Mouse (Mus musculus) myocyte (in vitro differentiated cells): ENCODE measurements around the gene Ogt. TPM values are rescaled to one million over a fixed set of nuclear protein-coding genes. Genes with fewer than 3 reads are reported as not detected.

Source experiments
- H3K27me3 ChIP-seq: one replicate; pipeline ENCODE4 v1.6.1; 2011; ENCODE audit not compliant: control insufficient read depth, insufficient read depth, insufficient read length
- H3K36me3 ChIP-seq: one replicate; pipeline ENCODE4 v1.6.1; 2011; ENCODE audit not compliant: control insufficient read depth, insufficient read depth
- H3K4me2 ChIP-seq: one replicate; pipeline ENCODE4 v1.6.1; 2011; ENCODE audit warnings: low read depth, control low read depth
- H3K4me3 ChIP-seq: one replicate; pipeline ENCODE4 v1.5.1; 2011; ENCODE audit warnings: mild to moderate bottlenecking, control low read depth, moderate library complexity
- H3K79me2 ChIP-seq: one replicate; pipeline ENCODE4 v1.6.1; 2011; ENCODE audit not compliant: control insufficient read depth, insufficient read depth
- H3ac ChIP-seq: one replicate; pipeline ENCODE4 v1.6.1; 2011; ENCODE audit not compliant: control insufficient read depth, insufficient read length
- CEBPB ChIP-seq: IDR thresholded peaks from 2 replicates; pipeline ENCODE4 v1.6.1; 2011; ENCODE audit warnings: mild to moderate bottlenecking, moderate library complexity; ENCODE audit not compliant: poor library complexity, insufficient read depth, severe bottlenecking
- E2F4 ChIP-seq: IDR thresholded peaks from one replicate; pipeline ENCODE4 v1.6.1; 2011; ENCODE audit warnings: mild to moderate bottlenecking, control low read depth, moderate library complexity; ENCODE audit not compliant: insufficient read depth
- MAX ChIP-seq: IDR thresholded peaks from one replicate; pipeline ENCODE4 v1.6.1; 2011; ENCODE audit warnings: low read depth, mild to moderate bottlenecking, control low read depth
- MYOD1 ChIP-seq, 3 experiments: IDR thresholded peaks; one replicate each; pipeline ENCODE4 v1.6.1; 2011; ENCODE audit warnings: control low read depth in 2 of 3, low read depth in 2 of 3, mild to moderate bottlenecking in 2 of 3, moderate library complexity in 1 of 3; ENCODE audit not compliant: insufficient read length in 2 of 3, control insufficient read depth in 1 of 3
- MYOG ChIP-seq, 3 experiments: IDR thresholded peaks; one replicate each; pipeline ENCODE4 v1.6.1; 2011; ENCODE audit warnings: control low read depth in 2 of 3, low read depth in 2 of 3, mild to moderate bottlenecking in 2 of 3; ENCODE audit not compliant: insufficient read length in 2 of 3, control insufficient read depth in 1 of 3, insufficient read depth in 1 of 3
- POLR2A ChIP-seq: IDR thresholded peaks from one replicate; pipeline ENCODE4 v1.6.1; 2011; ENCODE audit warnings: low read depth, mild to moderate bottlenecking, control low read depth, moderate library complexity; ENCODE audit not compliant: insufficient read length
- POLR2AphosphoS2 ChIP-seq: IDR thresholded peaks from one replicate; pipeline ENCODE4 v1.6.1; 2011; ENCODE audit warnings: low read depth, control low read depth; ENCODE audit not compliant: insufficient read length
- REST ChIP-seq: IDR thresholded peaks from one replicate; pipeline ENCODE4 v1.6.1; 2011; ENCODE audit warnings: mild to moderate bottlenecking, control low read depth, moderate library complexity; ENCODE audit not compliant: insufficient read depth, insufficient read length
- SRF ChIP-seq: IDR thresholded peaks from one replicate; pipeline ENCODE4 v1.6.1; 2011; ENCODE audit warnings: low read depth; ENCODE audit not compliant: control insufficient read depth, insufficient read length
- TCF12 ChIP-seq: IDR thresholded peaks from one replicate; pipeline ENCODE4 v1.6.1; 2011; ENCODE audit warnings: mild to moderate bottlenecking, control low read depth; ENCODE audit not compliant: poor library complexity, insufficient read depth, severe bottlenecking
- TCF3 ChIP-seq: IDR thresholded peaks from one replicate; pipeline ENCODE4 v1.6.1; 2011; ENCODE audit warnings: low read depth, control low read depth; ENCODE audit not compliant: insufficient read length
- USF1 ChIP-seq: IDR thresholded peaks from one replicate; pipeline ENCODE4 v1.6.1; 2011; ENCODE audit warnings: low read depth, mild to moderate bottlenecking, control low read depth, moderate library complexity
- polyA plus RNA-seq: library from polyadenylated mRNA; unstranded; fragments of >200 nt; fragmentation: generic; extraction: Trizol; gene quantifications from one replicate; pipeline ENCODE4 v1.2.1, GENCODE M21; 2012; ENCODE audit warnings: missing spikeins

Ogt gene
- polyA plus RNA-seq, 1 experiment: 33.5 TPM

GRCm38 (mm10) chrX:101698232-101698631 lies 58.4 kb downstream of the Ogt start:
- no peak overlapping the region for H3K4me2 ChIP-seq
- no peaks in the 10 kb centered on the region for H3K27me3 ChIP-seq
- no peak overlapping the region for H3ac ChIP-seq
- no peaks in the 10 kb centered on the region for H3K79me2 ChIP-seq
- TF ChIP-seq REST: no peak
- TF ChIP-seq MYOG (IDR thresholded peaks at IDR 0.05; ENCODE audit: control insufficient read depth in 1 of 3, insufficient read depth in 1 of 3, insufficient read length in 2 of 3, low read depth in 2 of 3): no peak
- no peak for TF ChIP-seq POLR2AphosphoS2
- no peaks in the 10 kb centered on the region for H3K36me3 ChIP-seq
- H3K4me3 ChIP-seq: no peak overlapping the region

GRCm38 (mm10) chrX:101705111-101705510 lies 65.3 kb downstream of the Ogt start:
- Histone ChIP-seq H3K4me2 (no peak overlapping the region), H3K27me3 (no peaks in the 10 kb centered on the region), H3K4me3 (no peak overlapping the region), H3ac (no peak overlapping the region), H3K36me3 (no peaks in the 10 kb centered on the region), H3K79me2 (no peaks in the 10 kb centered on the region)
- TF ChIP-seq CEBPB (no peak), MYOG (IDR thresholded peaks at IDR 0.05; ENCODE audit: control insufficient read depth in 1 of 3, insufficient read depth in 1 of 3, insufficient read length in 2 of 3, low read depth in 2 of 3) (no peak), E2F4 (no peak), POLR2A (no peak), POLR2AphosphoS2 (no peak), MYOD1 (IDR thresholded peaks at IDR 0.05; ENCODE audit: control insufficient read depth in 1 of 3, insufficient read length in 2 of 3, low read depth in 2 of 3) (no peak), REST (no peak)

GRCm38 (mm10) chrX:101720401-101720800 lies 80.5 kb downstream of the Ogt start:
- H3K36me3 ChIP-seq: no peaks in the 10 kb centered on the region
- H3K4me2 ChIP-seq: no peak overlapping the region
- TF ChIP-seq SRF (no peak), MYOD1 (IDR thresholded peaks at IDR 0.05; ENCODE audit: control insufficient read depth in 1 of 3, insufficient read length in 2 of 3, low read depth in 2 of 3) (no peak), CEBPB (no peak), POLR2AphosphoS2 (no peak), TCF12 (no peak), REST (no peak), MAX (no peak), E2F4 (no peak), TCF3 (no peak), MYOG (IDR thresholded peaks at IDR 0.05; ENCODE audit: control insufficient read depth in 1 of 3, insufficient read depth in 1 of 3, insufficient read length in 2 of 3, low read depth in 2 of 3) (no peak), POLR2A (no peak), USF1 (no peak)
- H3ac ChIP-seq: no peak overlapping the region
- no peak overlapping the region for H3K4me3 ChIP-seq
- no peaks in the 10 kb centered on the region for H3K27me3 ChIP-seq
- no peaks in the 10 kb centered on the region for H3K79me2 ChIP-seq

GRCm38 (mm10) chrX:101730010-101730409 lies 90.2 kb downstream of the Ogt start:
- Histone ChIP-seq H3ac (no peak overlapping the region), H3K36me3 (no peaks in the 10 kb centered on the region), H3K4me2 (no peak overlapping the region), H3K79me2 (no peaks in the 10 kb centered on the region), H3K27me3 (no peaks in the 10 kb centered on the region), H3K4me3 (no peak overlapping the region)
- TF ChIP-seq SRF (no peak), TCF12 (no peak), REST (no peak), POLR2A (no peak), E2F4 (no peak), CEBPB (no peak), USF1 (no peak), MYOD1 (IDR thresholded peaks at IDR 0.05; ENCODE audit: control insufficient read depth in 1 of 3, insufficient read length in 2 of 3, low read depth in 2 of 3) (no peak), POLR2AphosphoS2 (no peak), MAX (no peak), TCF3 (no peak), MYOG (IDR thresholded peaks at IDR 0.05; ENCODE audit: control insufficient read depth in 1 of 3, insufficient read depth in 1 of 3, insufficient read length in 2 of 3, low read depth in 2 of 3) (no peak)

GRCm38 (mm10) chrX:101732644-101733043 lies 92.8 kb downstream of the Ogt start:
- no peaks in the 10 kb centered on the region for H3K79me2 ChIP-seq
- H3K36me3 ChIP-seq: no peaks in the 10 kb centered on the region
- no peak overlapping the region for H3K4me3 ChIP-seq
- H3K4me2 ChIP-seq: no peak overlapping the region
- no peaks in the 10 kb centered on the region for H3K27me3 ChIP-seq
- no peak for TF ChIP-seq USF1
- no peak for TF ChIP-seq REST
- no peak for TF ChIP-seq E2F4
- no peak for TF ChIP-seq CEBPB
- TF ChIP-seq POLR2A: no peak
- no peak for TF ChIP-seq SRF
- no peak for TF ChIP-seq MYOG (IDR thresholded peaks at IDR 0.05; ENCODE audit: control insufficient read depth in 1 of 3, insufficient read depth in 1 of 3, insufficient read length in 2 of 3, low read depth in 2 of 3)
- no peak for TF ChIP-seq POLR2AphosphoS2
- TF ChIP-seq TCF3: no peak
- TF ChIP-seq MAX: no peak
- TF ChIP-seq MYOD1 (IDR thresholded peaks at IDR 0.05; ENCODE audit: control insufficient read depth in 1 of 3, insufficient read length in 2 of 3, low read depth in 2 of 3): no peak
- TF ChIP-seq TCF12: no peak
- no peak overlapping the region for H3ac ChIP-seq
